Mouse (Mus musculus) kidney, embryonic 16.5 days (tissue): Measurements from ENCODE around the gene Trim59. TPM values are rescaled to one million over a fixed set of nuclear protein-coding genes. Genes with fewer than 3 reads are reported as not detected.
A peak's percentile ranks its signal among the peaks of the same experiment; 100 is the strongest.
"Not testable (repeated sequence)": the region's sequence is repeated elsewhere in the genome, so short reads cannot be mapped to it uniquely, and the experiment has no call there.

Experiments
- ATAC-seq: fragments of 200-750 bp; cut with Nextera tagmentation; 2 replicates; pipeline ENCODE4 v1.8.0; 2017; ENCODE audit warnings: moderate TSS enrichment; ENCODE audit not compliant: low FRiP score, low TSS enrichment
- H3K27ac ChIP-seq: fragments of 300-500 bp; sonication (generic); 2 replicates; pipeline ENCODE4 v1.5.1; 2014; ENCODE audit warnings: low read length
- H3K27me3 ChIP-seq: fragments of 300-500 bp; sonication (generic); 2 replicates; pipeline ENCODE4 v1.6.1; 2014; ENCODE audit warnings: low read length, control low read depth, mixed read lengths; ENCODE audit not compliant: insufficient read depth
- H3K36me3 ChIP-seq: fragments of 300-500 bp; sonication (generic); 2 replicates; pipeline ENCODE4 v1.6.1; 2014; ENCODE audit warnings: low read length, control low read depth, mixed read lengths; ENCODE audit not compliant: insufficient read depth
- H3K4me1 ChIP-seq: fragments of 300-500 bp; sonication (generic); 2 replicates; pipeline ENCODE4 v1.6.1; 2014; ENCODE audit warnings: low read length, control low read depth, mixed read lengths; ENCODE audit not compliant: insufficient read depth
- H3K4me2 ChIP-seq: fragments of 300-500 bp; sonication (generic); replicated peaks from 2 replicates; pipeline ENCODE4 v1.6.1; 2014; ENCODE audit warnings: low read depth, low read length
- H3K4me3 ChIP-seq: fragments of 300-500 bp; sonication (generic); 2 replicates; pipeline ENCODE4 v1.5.1; 2014; ENCODE audit warnings: mild to moderate bottlenecking, low read length
- H3K9ac ChIP-seq: fragments of 300-500 bp; sonication (generic); replicated peaks from 2 replicates; pipeline ENCODE4 v1.6.1; 2014; ENCODE audit warnings: low read length
- H3K9me3 ChIP-seq: fragments of 300-500 bp; sonication (generic); 2 replicates; pipeline ENCODE4 v1.6.1; 2016; ENCODE audit warnings: low read length, control low read depth
- WGBS: fragments of 180-500 bp; shearing (Covaris S2); extraction: QIAGEN DNeasy Blood & Tissue Kit; methylation state at CpG from one replicate; pipeline ENCODE4 v1.1.7; 2014; 5-methylcytosine and 5-hydroxymethylcytosine counted together
- polyA plus RNA-seq: library from polyadenylated mRNA; unstranded; fragments of >200 nt; fragmentation: Nextera tagmentation; extraction: Ambion mirVana; gene quantifications from 2 replicates; pipeline ENCODE4 v1.2.1, GENCODE M21; 2015

Trim59 gene
- polyA plus RNA-seq, 1 experiment from 2014 or later, result 115 TPM

DNA sequence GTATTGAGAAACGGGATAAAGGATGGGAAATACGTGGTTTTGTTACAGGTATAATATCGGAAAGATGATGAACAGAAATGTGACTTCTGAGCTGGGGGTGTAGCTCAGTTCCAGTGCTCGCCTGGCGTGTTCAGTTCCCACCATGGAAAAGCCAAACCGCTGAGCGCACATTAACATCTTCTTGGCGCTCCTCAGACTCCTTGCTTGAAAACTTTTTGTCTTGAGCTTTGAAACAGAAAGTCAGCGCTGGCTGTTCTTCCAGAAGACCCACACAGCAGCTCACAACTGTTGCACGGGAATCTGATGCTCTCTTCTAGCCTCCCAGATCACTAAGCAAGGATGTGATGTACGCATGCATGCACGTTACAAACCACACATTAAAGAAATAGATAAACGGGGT is 1.2 kb upstream of the Trim59 start:
- H3K27ac ChIP-seq, result peak overlapping the region; percentile 99; the same call in 1 of the 2 replicates
- WGBS, result 21% methylated on average over 13 of the region's 13 CpGs
- H3K4me2 ChIP-seq, result peak overlapping the region; percentile 72
- H3K36me3 ChIP-seq, result no peaks in the 10 kb centered on the region
- H3K9me3 ChIP-seq, result no peaks in the 10 kb centered on the region
- no peak for ATAC-seq
- H3K4me1 ChIP-seq, result peaks cover 26% of the 10 kb centered on the region
- H3K27me3 ChIP-seq, result no peaks in the 10 kb centered on the region
- H3K9ac ChIP-seq, result peak overlapping the region; percentile 98
- peak overlapping the region; percentile 77 for H3K4me3 ChIP-seq

DNA sequence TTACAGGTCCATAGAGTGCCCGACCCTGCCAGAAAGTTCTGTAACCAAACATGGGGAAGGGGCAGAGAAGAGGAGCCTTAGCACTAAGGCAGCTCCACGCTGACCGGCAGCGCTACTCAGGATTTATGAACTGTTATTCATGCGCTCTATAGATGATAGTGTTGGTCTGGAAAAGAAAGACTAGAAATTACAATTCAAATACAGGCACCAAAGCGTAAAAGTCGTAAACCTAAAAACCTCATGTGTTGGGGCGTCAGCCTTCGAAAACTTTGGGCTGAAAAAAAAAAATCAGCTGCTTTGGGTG is 797 bp upstream of the Trim59 start:
- H3K9ac ChIP-seq, result peak overlapping the region; percentile 98
- WGBS, result 4% methylated on average over 9 of the region's 9 CpGs
- peak overlapping the region; percentile 72 for H3K4me2 ChIP-seq
- H3K27ac ChIP-seq, result peak overlapping the region; percentile 99
- peak; percentile 12; the same call in 1 of the 2 replicates for ATAC-seq
- no peaks in the 10 kb centered on the region for H3K9me3 ChIP-seq
- H3K4me1 ChIP-seq, result peaks cover 29% of the 10 kb centered on the region
- H3K36me3 ChIP-seq, result peaks cover 3% of the 10 kb centered on the region; the same call in 1 of the 2 replicates
- no peaks in the 10 kb centered on the region for H3K27me3 ChIP-seq
- peak overlapping the region; percentile 77 for H3K4me3 ChIP-seq

DNA sequence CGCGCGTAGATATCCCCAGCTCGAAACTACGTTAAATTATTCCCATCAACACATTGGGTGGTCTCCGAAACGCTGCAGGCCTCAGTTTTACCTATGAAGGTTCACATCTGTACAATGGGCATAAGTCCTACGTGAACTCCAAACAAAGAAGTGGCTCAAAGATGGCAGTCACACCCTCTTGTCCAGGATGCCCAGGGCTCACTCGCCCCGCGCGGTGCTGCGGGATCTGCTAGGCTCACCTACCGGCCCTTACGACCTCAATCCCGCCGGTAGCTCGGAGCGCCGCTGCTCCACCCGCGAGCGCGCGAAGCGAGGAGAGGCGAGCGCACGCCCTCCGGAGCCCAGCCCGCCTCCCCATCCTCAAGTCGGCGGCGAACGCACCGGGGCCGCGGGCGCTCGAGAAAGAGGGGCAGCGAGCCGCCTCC is 376 bp downstream of the Trim59 start:
- Histone ChIP-seq H3K36me3 (peaks cover 10% of the 10 kb centered on the region), H3K9me3 (0 out of 2 replicates have a peak, but pooled peaks cover 3% of the 10 kb centered on the region), H3K4me2 (peak overlapping the region; percentile 61), H3K27ac (peak overlapping the region; percentile 95), H3K9ac (peak overlapping the region; percentile 98), H3K27me3 (no peaks in the 10 kb centered on the region), H3K4me3 (peak overlapping the region; percentile 77), H3K4me1 (peaks cover 30% of the 10 kb centered on the region)
- WGBS, result under 1% methylated on average over 35 of the region's 42 CpGs
- peak; percentile 63 for ATAC-seq

GRCm38 (mm10) chr3:69041298-69041697 is 3.3 kb downstream of the Trim59 start:
- Histone ChIP-seq H3K27me3 (no peaks in the 10 kb centered on the region), H3K27ac (no peak overlapping the region), H3K4me1 (peaks cover 31% of the 10 kb centered on the region), H3K4me3 (peak overlapping the region; percentile 34), H3K9me3 (0 out of 2 replicates have a peak, but pooled peaks cover 3% of the 10 kb centered on the region), H3K4me2 (peak overlapping the region; percentile 49), H3K36me3 (peaks cover 17% of the 10 kb centered on the region), H3K9ac (0 out of 2 replicates have a peak overlapping the region, but pooled peaks have one; percentile 46)
- no peak for ATAC-seq
- WGBS, result 53% methylated on average over 5 of the region's 5 CpGs

DNA sequence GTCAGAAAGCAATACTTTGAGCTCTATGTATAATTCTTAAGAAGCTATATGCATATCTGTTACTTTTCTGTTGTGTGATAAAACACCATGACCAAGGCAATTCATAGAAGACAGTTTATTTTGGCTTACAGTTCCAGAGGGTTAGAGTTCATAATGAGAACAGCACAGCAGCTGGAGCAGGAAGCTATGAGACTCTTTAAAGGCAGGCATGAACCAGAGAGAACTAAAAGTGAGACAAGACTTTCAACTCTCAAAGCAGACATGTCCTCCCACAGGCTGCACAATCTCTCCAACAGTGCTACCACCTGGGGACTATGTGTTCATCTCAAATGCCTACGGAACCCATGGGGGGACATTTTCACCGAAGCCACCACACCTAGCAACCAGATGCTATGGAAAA is 4.5 kb downstream of the Trim59 start:
- 96% methylated on average over 2 of the region's 2 CpGs for WGBS
- Histone ChIP-seq H3K36me3 (peaks cover 21% of the 10 kb centered on the region), H3K4me2 (peak overlapping the region; percentile 26; the same call in 1 of the 2 replicates), H3K27me3 (no peaks in the 10 kb centered on the region), H3K9me3 (0 out of 2 replicates have a peak, but pooled peaks cover 3% of the 10 kb centered on the region), H3K9ac (no peak overlapping the region), H3K4me3 (peak overlapping the region; percentile 20; the same call in 1 of the 2 replicates), H3K27ac (no peak overlapping the region), H3K4me1 (peaks cover 21% of the 10 kb centered on the region)
- ATAC-seq, result no peak

DNA sequence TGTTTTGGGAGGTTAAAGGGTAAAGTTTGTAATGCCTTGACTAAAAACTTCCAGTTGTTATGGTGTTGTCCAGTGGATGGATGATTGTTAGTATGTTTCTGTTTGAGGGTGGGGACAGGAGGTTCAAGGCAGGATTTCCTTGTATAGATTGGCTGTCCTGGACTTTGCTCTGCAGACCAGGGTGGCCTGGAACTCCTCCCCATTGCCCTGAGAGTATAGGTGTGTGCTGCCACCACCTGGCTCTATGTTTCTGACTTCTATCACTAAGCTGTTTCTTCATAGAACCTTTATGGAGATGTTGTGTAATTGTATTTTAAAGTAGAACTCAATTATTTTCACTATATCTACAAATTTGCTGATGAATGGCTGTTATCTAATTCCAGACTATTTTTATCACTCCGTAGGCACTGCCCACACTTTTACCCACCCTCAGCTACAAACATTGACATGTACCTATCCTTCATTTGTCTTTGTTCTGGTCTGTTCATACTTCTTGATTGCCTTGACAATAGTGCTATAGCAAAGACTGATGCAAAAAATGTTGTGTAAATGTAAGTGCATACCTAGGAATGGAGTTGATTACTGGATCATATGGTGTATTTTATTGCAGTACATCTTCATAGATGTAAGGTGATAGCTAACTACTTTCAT is 18.3 kb downstream of the Trim59 start:
- H3K27me3 ChIP-seq, result no peaks in the 10 kb centered on the region
- H3K4me3 ChIP-seq, result no peak overlapping the region
- H3K4me2 ChIP-seq, result no peak overlapping the region
- ATAC-seq, result no peak
- H3K4me1 ChIP-seq, result no peaks in the 10 kb centered on the region
- 100% methylated on average over 1 of the region's 1 CpGs for WGBS
- H3K27ac ChIP-seq, result no peak overlapping the region
- peaks cover 48% of the 10 kb centered on the region for H3K36me3 ChIP-seq
- no peaks in the 10 kb centered on the region for H3K9me3 ChIP-seq
- no peak overlapping the region for H3K9ac ChIP-seq

DNA sequence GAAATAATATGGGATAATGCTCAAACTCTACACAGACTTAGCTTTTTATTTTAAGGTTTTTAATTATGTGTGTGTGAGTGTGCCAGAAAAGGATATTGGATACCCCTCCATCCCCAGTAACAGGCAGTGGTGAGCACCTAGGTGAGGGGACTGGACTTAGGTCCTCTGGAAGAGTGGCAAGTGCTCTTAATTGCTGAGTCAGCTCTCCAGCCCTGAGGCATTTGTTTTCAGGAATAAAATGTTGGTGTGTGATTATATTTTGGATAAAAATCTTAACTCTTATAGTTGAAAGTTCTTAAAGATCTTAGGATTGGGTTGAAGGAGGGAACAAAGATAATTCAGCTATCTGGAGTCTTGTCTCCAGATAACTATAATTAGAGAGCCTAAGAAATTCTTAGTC is 23.8 kb downstream of the Trim59 start:
- Histone ChIP-seq H3K27me3 (no peaks in the 10 kb centered on the region), H3K4me2 (no peak overlapping the region), H3K4me3 (no peak overlapping the region), H3K9ac (no peak overlapping the region), H3K4me1 (no peaks in the 10 kb centered on the region), H3K9me3 (no peaks in the 10 kb centered on the region), H3K36me3 (peaks cover 39% of the 10 kb centered on the region), H3K27ac (no peak overlapping the region)
- no peak for ATAC-seq

GRCm38 (mm10) chr3:69020285-69020684 is 24.3 kb downstream of the Trim59 start:
- H3K4me1 ChIP-seq, result no peaks in the 10 kb centered on the region
- no peak overlapping the region for H3K27ac ChIP-seq
- H3K9me3 ChIP-seq, result no peaks in the 10 kb centered on the region
- H3K9ac ChIP-seq, result no peak overlapping the region
- 92% methylated on average over 2 of the region's 2 CpGs for WGBS
- no peak for ATAC-seq
- H3K27me3 ChIP-seq, result no peaks in the 10 kb centered on the region
- peaks cover 35% of the 10 kb centered on the region for H3K36me3 ChIP-seq
- H3K4me2 ChIP-seq, result no peak overlapping the region
- no peak overlapping the region for H3K4me3 ChIP-seq

GRCm38 (mm10) chr3:69018635-69019034 is 25.9 kb downstream of the Trim59 start:
- not testable (repeated sequence) for H3K4me3 ChIP-seq, H3K9ac ChIP-seq, H3K4me2 ChIP-seq, ATAC-seq, H3K27ac ChIP-seq, H3K4me1 ChIP-seq, H3K9me3 ChIP-seq, H3K27me3 ChIP-seq
- WGBS, result 98% methylated on average over 2 of the region's 2 CpGs
- peaks cover 32% of the 10 kb centered on the region for H3K36me3 ChIP-seq

DNA sequence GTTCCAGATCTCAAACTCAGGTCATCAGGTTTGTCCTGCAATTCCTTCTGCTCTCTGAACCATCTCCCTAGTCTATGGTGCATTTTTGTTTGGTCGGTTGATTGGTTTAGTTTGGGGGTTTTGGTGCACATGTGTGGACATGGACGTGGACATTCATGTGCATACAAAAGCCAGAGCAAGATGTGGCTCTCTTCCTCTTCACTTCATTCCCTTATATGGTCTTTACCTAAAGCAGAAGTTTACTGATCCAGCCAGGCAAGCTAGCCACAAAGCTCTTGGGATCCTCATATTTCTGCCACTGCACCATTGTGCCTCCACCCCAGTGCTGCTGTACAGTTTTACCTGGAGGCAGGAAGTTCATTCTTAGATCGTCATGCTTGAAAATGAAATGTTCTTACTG is 27.4 kb downstream of the Trim59 start:
- Histone ChIP-seq H3K36me3 (peaks cover 28% of the 10 kb centered on the region), H3K27ac (no peak overlapping the region), H3K4me2 (no peak overlapping the region), H3K27me3 (no peaks in the 10 kb centered on the region), H3K4me1 (no peaks in the 10 kb centered on the region), H3K4me3 (no peak overlapping the region), H3K9me3 (no peaks in the 10 kb centered on the region), H3K9ac (no peak overlapping the region)
- ATAC-seq, result no peak
- WGBS, result 85% methylated on average over 3 of the region's 3 CpGs
